17 mouse cellular contexts compared by ENCODE assay signal in the genomic region with DNA sequence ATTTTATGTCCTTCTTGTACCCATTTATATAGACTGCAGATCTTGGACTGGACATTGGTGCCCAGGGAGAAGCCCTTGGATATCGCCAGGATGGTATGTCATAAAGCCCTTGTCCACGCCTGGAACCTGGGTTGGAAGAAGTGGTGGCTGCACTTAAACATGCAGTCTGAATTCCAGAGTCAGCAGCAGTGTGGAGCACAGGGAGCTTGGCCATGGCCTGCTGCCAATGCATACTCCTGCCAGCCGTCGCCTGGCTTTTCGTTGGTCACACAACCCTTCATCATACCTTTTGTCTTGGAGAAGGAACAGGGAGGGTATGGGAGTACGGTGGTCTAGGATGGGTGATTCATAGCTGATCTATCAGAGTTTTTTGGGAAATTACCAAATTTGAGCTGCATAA. TPM values are rescaled to one million over a fixed set of nuclear protein-coding genes. Genes with fewer than 3 reads are reported as not detected.
DNase-seq lines count a peak whose midpoint lies in the region; ATAC-seq and TF ChIP-seq lines count a peak whose summit lies in the region.
"Had no signal": no experiment of that assay in that cellular context is flagged by ENCODE, and none has a peak within 500 bp of the region (broad histone marks: within the 10 kb centered on the region; RNA-seq: fewer than 3 reads in every experiment).

No protein-coding gene starts in this region.

- 0 out of 2 replicates have a peak overlapping the region, but pooled peaks have one; percentile 32 for H3K27ac ChIP-seq in forebrain, embryonic 15.5 days (replicated peaks)
- no peak overlapping the region for H3K27ac ChIP-seq in forebrain, embryonic 10.5 days
- no peak overlapping the region for H3K27ac ChIP-seq in kidney, adult 2 months (ENCODE audit: insufficient read depth, low read depth, low read length)
- H3K27ac ChIP-seq: kidney, postnatal 0 days; limb, embryonic 13.5 days; stomach, postnatal 0 days had no signal

- H3K9me3 ChIP-seq in forebrain, embryonic 15.5 days: no peaks in the 10 kb centered on the region
- no peaks in the 10 kb centered on the region for H3K9me3 ChIP-seq in forebrain, embryonic 10.5 days
- H3K9me3 ChIP-seq: limb, embryonic 13.5 days; midbrain, embryonic 15.5 days had no signal

- no peak for TF ChIP-seq CTCF in kidney, adult 2 months (conservative IDR thresholded peaks at IDR 0.05; ENCODE audit: insufficient read depth, insufficient read length, low read depth, low read length)

- no peak for TF ChIP-seq POLR2A in kidney, adult 2 months (IDR thresholded peaks at IDR 0.05; ENCODE audit: low read depth, low read length)

- no peak overlapping the region for H3K9ac ChIP-seq in forebrain, embryonic 15.5 days (replicated peaks)
- H3K9ac ChIP-seq: limb, embryonic 13.5 days; liver, postnatal 0 days; midbrain, embryonic 15.5 days had no signal

- H3K4me3 ChIP-seq in forebrain, embryonic 15.5 days: no peak overlapping the region
- no peak overlapping the region for H3K4me3 ChIP-seq in forebrain, embryonic 10.5 days
- no peak overlapping the region for H3K4me3 ChIP-seq in kidney, adult 2 months (ENCODE audit: insufficient read depth, low read depth, low read length)
- H3K4me3 ChIP-seq: erythroblast, embryonic 14.5 days; limb, embryonic 13.5 days; midbrain, embryonic 15.5 days had no signal

- H3K36me3 ChIP-seq in forebrain, embryonic 15.5 days: peaks cover 93% of the 10 kb centered on the region
- H3K36me3 ChIP-seq in forebrain, embryonic 10.5 days (replicated peaks): peaks cover 100% of the 10 kb centered on the region
- H3K36me3 ChIP-seq in kidney, adult 2 months (ENCODE audit: control insufficient read depth, insufficient read depth, low read length): peaks cover 3% of the 10 kb centered on the region; the same call in 1 of the 2 replicates

- H3K27me3 ChIP-seq in forebrain, embryonic 15.5 days: no peaks in the 10 kb centered on the region
- H3K27me3 ChIP-seq in forebrain, embryonic 10.5 days (ENCODE audit: poor library complexity, severe bottlenecking): no peaks in the 10 kb centered on the region
- H3K27me3 ChIP-seq in kidney, adult 2 months (replicated peaks; ENCODE audit: control insufficient read depth, insufficient read depth, low read length): no peaks in the 10 kb centered on the region
- H3K27me3 ChIP-seq: CH12.LX; limb, embryonic 13.5 days; midbrain, embryonic 15.5 days had no signal

- no peak overlapping the region for H3K4me2 ChIP-seq in forebrain, embryonic 15.5 days (replicated peaks)
- H3K4me2 ChIP-seq: limb, embryonic 13.5 days; midbrain, embryonic 15.5 days had no signal

- peak; percentile 60 for DNase-seq in adrenal gland, postnatal 10 days
- no peak for DNase-seq in adrenal gland, adult 8-10 months
- no peak for DNase-seq in forebrain, embryonic 10.5 days (ENCODE audit: extremely low spot score, low spot score)
- peak; percentile 41 for DNase-seq in kidney, adult 2 months
- DNase-seq in kidney, adult 8-10 months: no peak
- peak; percentile 27 for DNase-seq in right cerebral cortex, postnatal 4 days
- no peak for DNase-seq in right cerebral cortex, postnatal 36 days (ENCODE audit: low spot score in 2 of 2)
- DNase-seq: layer of hippocampus, postnatal 36 days; liver, postnatal 0 days; thymus, postnatal 25 days had no signal

- 64% methylated on average over 6 of the region's 6 CpGs for WGBS in forebrain, embryonic 15.5 days
- WGBS in forebrain, embryonic 10.5 days: 97% methylated on average over 6 of the region's 6 CpGs
- 32% methylated on average over 6 of the region's 6 CpGs for WGBS in kidney, adult 2 months

- no peak for ATAC-seq in forebrain, embryonic 15.5 days (replicated peaks)
- ATAC-seq: liver, postnatal 0 days; midbrain, embryonic 15.5 days had no signal

- peaks cover 11% of the 10 kb centered on the region for H3K4me1 ChIP-seq in forebrain, embryonic 15.5 days
- H3K4me1 ChIP-seq in forebrain, embryonic 10.5 days: peaks cover 4% of the 10 kb centered on the region; the same call in 1 of the 2 replicates
- peaks cover 20% of the 10 kb centered on the region for H3K4me1 ChIP-seq in kidney, adult 2 months (ENCODE audit: control insufficient read depth, insufficient read depth, low read length)

RNA-seq across cellular contexts. Expression of a gene that starts 29.5 kb away (rescaled TPM):
- total RNA-seq in adrenal gland, postnatal 10 days (2021): 100 to 1,000 TPM; 638 to 649 TPM
- 100 to 1,000 TPM; 868 to 952 (median 900) TPM for total RNA-seq in adrenal gland, adult 8-10 months (2022)
- polyA plus RNA-seq in forebrain, embryonic 15.5 days (2015; fragmentation: Nextera tagmentation; extraction: Ambion mirVana): 615 and 648 TPM in 2 replicates
- 647 and 664 TPM in 2 replicates for polyA plus RNA-seq in forebrain, embryonic 10.5 days (2016; fragmentation: Nextera tagmentation; extraction: Ambion mirVana)
- 102 and 156 TPM in 2 replicates for polyA plus RNA-seq in kidney, adult 2 months (2012; rRNA removed)

Comparison
In these comparisons a context has a peak if more than half of its experiments do, and no peak if none do; other contexts are left out.
1. DNase-seq: peak in adrenal gland, postnatal 10 days (single experiment), kidney, adult 2 months (single experiment) and right cerebral cortex, postnatal 4 days (single experiment); none in adrenal gland, adult 8-10 months (single experiment), forebrain, embryonic 10.5 days (single experiment), kidney, adult 8-10 months (0 of 2) and right cerebral cortex, postnatal 36 days (0 of 2).